Mouse (Mus musculus): Measurements from ENCODE around the gene Cox5a.

- TF ChIP-seq CTCF (IDR thresholded peaks at IDR 0.05; ENCODE audit: insufficient read depth, low read length): no peak
- no peak for TF ChIP-seq POLR2A (IDR thresholded peaks at IDR 0.05; ENCODE audit: borderline replicate concordance, extremely low read depth, low read depth, low read length)
Observed at GRCm38 (mm10) chr9:57501452-57501851, 19.6 kb upstream of the Cox5a start.

Data from lung, adult 2 months (tissue).